Mouse (Mus musculus) monocyte, adult 5-6 weeks (primary cell): Measurements from ENCODE around the gene Gm20532. TPM values are rescaled to one million over a fixed set of nuclear protein-coding genes. Genes with fewer than 3 reads are reported as not detected.

Experiments used
- ATAC-seq: fragments of 153-309, 156-312 bp; replicated peaks from 2 replicates; pipeline ENCODE4 v1.8.0; 2017; ENCODE audit warnings: mild to moderate bottlenecking; ENCODE audit not compliant: low TSS enrichment, insufficient number of reproducible peaks, severe bottlenecking, poor library complexity, low FRiP score
- total RNA-seq: library from RNA; stranded (forward); fragments of 200-1000, 200-491, 200-594 nt; gene quantifications from 3 replicates; pipeline ENCODE4 v1.2.3, GENCODE M21; 2017

Gene Gm20532
- total RNA-seq, 1 experiment from 2014 or later, result not detected

GRCm38 (mm10) chr2:26608781-26609180 is 22.3 kb downstream of the Gm20532 start:
- ATAC-seq, result no peak

GRCm38 (mm10) chr2:26609261-26609661 is 22.8 kb downstream of the Gm20532 start:
- no peak for ATAC-seq

GRCm38 (mm10) chr2:26610526-26610925 is 24.1 kb downstream of the Gm20532 start:
- ATAC-seq, result no peak

- no peak for ATAC-seq
These were observed 24.6 kb downstream of the Gm20532 start for GRCm38 (mm10) chr2:26611054-26611453.

- ATAC-seq, result no peak
These were observed 25.5 kb downstream of the Gm20532 start for GRCm38 (mm10) chr2:26611896-26612295.

GRCm38 (mm10) chr2:26614903-26615302 is 28.5 kb downstream of the Gm20532 start:
- no peak for ATAC-seq

- ATAC-seq, result no peak
These were observed 29.2 kb downstream of the Gm20532 start for GRCm38 (mm10) chr2:26615459-26616124.

GRCm38 (mm10) chr2:26617331-26617730 is 30.9 kb downstream of the Gm20532 start:
- ATAC-seq, result no peak

- no peak for ATAC-seq
These were observed 31.5 kb downstream of the Gm20532 start for GRCm38 (mm10) chr2:26617928-26618327.

GRCm38 (mm10) chr2:26621246-26621645 is 34.8 kb downstream of the Gm20532 start:
- ATAC-seq, result no peak

- ATAC-seq, result peak; percentile 51
These were observed 36.5 kb downstream of the Gm20532 start for GRCm38 (mm10) chr2:26622984-26623383.

- no peak for ATAC-seq
These were observed 39.0 kb downstream of the Gm20532 start for GRCm38 (mm10) chr2:26625419-26625818.

- no peak for ATAC-seq
These were observed 39.6 kb downstream of the Gm20532 start for GRCm38 (mm10) chr2:26626081-26626480.

GRCm38 (mm10) chr2:26627921-26628739 is 41.7 kb downstream of the Gm20532 start, which contains the start of gene Fam69b:
Gene Fam69b, plus strand, starts transcription at chr2:26628457.
- ATAC-seq, result no peak

- ATAC-seq, result no peak
These were observed 42.5 kb downstream of the Gm20532 start for GRCm38 (mm10) chr2:26628792-26629437.

GRCm38 (mm10) chr2:26632541-26633395 is 46.3 kb downstream of the Gm20532 start:
- ATAC-seq, result no peak

- no peak for ATAC-seq
These were observed 47.6 kb downstream of the Gm20532 start for GRCm38 (mm10) chr2:26633953-26634530.
